In the genomic region with DNA sequence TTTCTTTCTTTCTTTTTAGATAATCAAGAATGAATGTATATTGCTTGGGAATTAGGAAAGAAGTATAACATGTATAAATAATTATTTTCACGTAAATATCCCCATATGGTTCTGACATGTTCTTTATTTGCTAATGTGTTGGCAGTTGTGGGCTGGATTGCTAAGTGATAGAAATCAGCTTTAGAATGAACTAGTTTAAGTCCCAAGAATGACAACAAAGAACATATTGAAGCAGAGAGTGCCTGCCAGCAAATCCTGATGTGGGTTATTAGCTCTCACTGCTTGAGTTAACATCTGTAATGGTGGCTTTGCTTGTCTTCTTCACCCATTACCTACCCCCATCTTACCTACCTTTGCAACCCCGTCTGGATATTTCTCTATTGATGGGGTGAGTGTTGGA, we compare ENCODE assay signal across 28 mouse cellular contexts.
DNase-seq lines count a peak whose midpoint lies in the region; ATAC-seq and TF ChIP-seq lines count a peak whose summit lies in the region.
"Had no signal": no experiment of that assay in that cellular context is flagged by ENCODE, and none has a peak within 500 bp of the region (broad histone marks: within the 10 kb centered on the region; RNA-seq: fewer than 3 reads in every experiment).

No protein-coding gene starts in this region.

- ATAC-seq in lung, embryonic 14.5 days (ENCODE audit: insufficient read depth) = peak; percentile 14; the same call in 1 of the 2 replicates
- ATAC-seq in lung, postnatal 0 days = no peak
- no peak for ATAC-seq in stomach, postnatal 0 days (ENCODE audit: low FRiP score, low TSS enrichment)
- ATAC-seq: activated CD4-positive, CD25-positive, alpha-beta regulatory T cell, adult 4 months; forebrain, embryonic 14.5 days; forebrain, postnatal 0 days; hindbrain, embryonic 16.5 days had no signal

- intact Hi-C loops in left cerebral cortex, postnatal 4 days (cut with DNase I) = no loop called here

- H3K27ac ChIP-seq in lung, embryonic 14.5 days (ENCODE audit: low read depth) = peak overlapping the region; percentile 59; the same call in 1 of the 2 replicates
- peak overlapping the region; percentile 12; the same call in 1 of the 2 replicates for H3K27ac ChIP-seq in lung, postnatal 0 days (ENCODE audit: low read length)
- 0 out of 2 replicates have a peak overlapping the region, but pooled peaks have one; percentile 24 for H3K27ac ChIP-seq in stomach, postnatal 0 days (replicated peaks)
- H3K27ac ChIP-seq: embryonic facial prominence, embryonic 10.5 days; embryonic facial prominence, embryonic 13.5 days; forebrain, embryonic 10.5 days; heart, embryonic 15.5 days; hindbrain, embryonic 10.5 days; hindbrain, embryonic 13.5 days had no signal

- H3K36me3 ChIP-seq in lung, embryonic 14.5 days (ENCODE audit: insufficient read depth) = no peaks in the 10 kb centered on the region
- H3K36me3 ChIP-seq in lung, postnatal 0 days (ENCODE audit: insufficient read depth, low read length) = no peaks in the 10 kb centered on the region
- H3K36me3 ChIP-seq in stomach, postnatal 0 days (ENCODE audit: control insufficient read depth, insufficient read depth, low read length) = no peaks in the 10 kb centered on the region
- H3K36me3 ChIP-seq: embryonic facial prominence, embryonic 10.5 days; embryonic facial prominence, embryonic 13.5 days; forebrain, embryonic 10.5 days; heart, embryonic 12.5 days; heart, embryonic 15.5 days; hindbrain, embryonic 10.5 days; hindbrain, embryonic 13.5 days had no signal

- no peaks in the 10 kb centered on the region for H3K27me3 ChIP-seq in lung, embryonic 14.5 days (ENCODE audit: insufficient read depth, low read length)
- H3K27me3 ChIP-seq in lung, postnatal 0 days (replicated peaks; ENCODE audit: insufficient read depth, low read length) = no peaks in the 10 kb centered on the region
- H3K27me3 ChIP-seq in stomach, postnatal 0 days (ENCODE audit: control insufficient read depth, insufficient read depth, low read length) = no peaks in the 10 kb centered on the region
- H3K27me3 ChIP-seq: embryonic facial prominence, embryonic 13.5 days; heart, embryonic 12.5 days; heart, embryonic 15.5 days; hindbrain, embryonic 13.5 days had no signal

- no peak overlapping the region for H3K4me2 ChIP-seq in lung, embryonic 14.5 days
- H3K4me2 ChIP-seq in lung, postnatal 0 days (replicated peaks; ENCODE audit: low read depth, low read length) = no peak overlapping the region
- H3K4me2 ChIP-seq in stomach, postnatal 0 days (replicated peaks; ENCODE audit: low read depth) = no peak overlapping the region
- H3K4me2 ChIP-seq: embryonic facial prominence, embryonic 13.5 days; heart, embryonic 12.5 days; heart, embryonic 15.5 days; hindbrain, embryonic 13.5 days had no signal

- DNase-seq in lung, embryonic 14.5 days = peak; percentile 68
- no peak for DNase-seq in lung, adult 2 months
- DNase-seq in lung, postnatal 0 days (ENCODE audit: low spot score) = no peak
- no peak for DNase-seq in lung, postnatal 10 days
- DNase-seq in stomach, postnatal 0 days (ENCODE audit: low spot score) = no peak
- no peak for DNase-seq in left cerebral cortex, postnatal 4 days
- DNase-seq: adrenal gland, adult 8-10 months; adrenal gland, postnatal 25 days; cerebellum, adult 11-12 months; cerebellum, adult 8-10 months; cerebellum, postnatal 10 days; cerebellum, postnatal 36 days; embryo, embryonic 11 days; forebrain, postnatal 0 days; gastrocnemius, postnatal 25 days; heart, adult 18-20 months; heart, postnatal 10 days; heart, postnatal 36 days had no signal

- TF ChIP-seq CTCF in lung, embryonic 14.5 days (IDR thresholded peaks at IDR 0.05; ENCODE audit: low read depth) = no peak
- no peak for TF ChIP-seq CTCF in lung, adult 2 months (IDR thresholded peaks at IDR 0.05; ENCODE audit: insufficient read depth, low read length)
- TF ChIP-seq CTCF in lung, postnatal 0 days (IDR thresholded peaks at IDR 0.05) = no peak
- TF ChIP-seq CTCF in stomach, postnatal 0 days (IDR thresholded peaks at IDR 0.05; ENCODE audit: low read depth) = no peak

- no peak overlapping the region for H3K4me3 ChIP-seq in lung, embryonic 14.5 days (ENCODE audit: low read depth, low read length)
- no peak overlapping the region for H3K4me3 ChIP-seq in lung, adult 2 months (replicated peaks; ENCODE audit: extremely low read depth, low read depth, low read length)
- H3K4me3 ChIP-seq in lung, postnatal 0 days (ENCODE audit: low read depth, low read length) = no peak overlapping the region
- no peak overlapping the region for H3K4me3 ChIP-seq in stomach, postnatal 0 days (ENCODE audit: low read depth, low read length)
- H3K4me3 ChIP-seq: embryonic facial prominence, embryonic 10.5 days; embryonic facial prominence, embryonic 13.5 days; forebrain, embryonic 10.5 days; heart, embryonic 12.5 days; heart, embryonic 15.5 days; hindbrain, embryonic 10.5 days; hindbrain, embryonic 13.5 days had no signal

- 30% methylated on average over 2 of the region's 2 CpGs for WGBS in lung, embryonic 14.5 days
- WGBS in lung, adult 2 months = 65% methylated on average over 2 of the region's 2 CpGs
- 49% methylated on average over 2 of the region's 2 CpGs for WGBS in lung, postnatal 0 days
- 51% methylated on average over 2 of the region's 2 CpGs for WGBS in stomach, postnatal 0 days

- no peak for TF ChIP-seq POLR2A in lung, adult 2 months (IDR thresholded peaks at IDR 0.05; ENCODE audit: borderline replicate concordance, extremely low read depth, low read depth, low read length)

- no peak overlapping the region for H3K9ac ChIP-seq in lung, embryonic 14.5 days
- no peak overlapping the region for H3K9ac ChIP-seq in lung, postnatal 0 days (replicated peaks; ENCODE audit: low read depth)
- no peak overlapping the region for H3K9ac ChIP-seq in stomach, postnatal 0 days (ENCODE audit: low read length)
- H3K9ac ChIP-seq: embryonic facial prominence, embryonic 13.5 days; forebrain, postnatal 0 days; heart, embryonic 12.5 days; heart, embryonic 15.5 days; hindbrain, embryonic 13.5 days had no signal

- peaks cover 8% of the 10 kb centered on the region; the same call in 1 of the 2 replicates for H3K4me1 ChIP-seq in lung, embryonic 14.5 days (ENCODE audit: insufficient read depth)
- H3K4me1 ChIP-seq in lung, adult 2 months (ENCODE audit: control insufficient read depth, insufficient read depth, low read length) = no peaks in the 10 kb centered on the region
- H3K4me1 ChIP-seq in lung, postnatal 0 days (ENCODE audit: insufficient read depth, low read depth, low read length) = no peaks in the 10 kb centered on the region
- H3K4me1 ChIP-seq in stomach, postnatal 0 days (replicated peaks; ENCODE audit: control insufficient read depth, insufficient read depth) = no peaks in the 10 kb centered on the region

- no peaks in the 10 kb centered on the region for H3K9me3 ChIP-seq in lung, embryonic 14.5 days (ENCODE audit: low read depth, low read length)
- H3K9me3 ChIP-seq in lung, postnatal 0 days (ENCODE audit: low read length) = no peaks in the 10 kb centered on the region
- H3K9me3 ChIP-seq in stomach, postnatal 0 days (ENCODE audit: control insufficient read depth, low read length) = no peaks in the 10 kb centered on the region
- H3K9me3 ChIP-seq: embryonic facial prominence, embryonic 10.5 days; embryonic facial prominence, embryonic 13.5 days; forebrain, embryonic 10.5 days; heart, embryonic 12.5 days; heart, embryonic 15.5 days; hindbrain, embryonic 10.5 days; hindbrain, embryonic 13.5 days had no signal

- TF ChIP-seq EP300 in lung, postnatal 0 days (IDR thresholded peaks at IDR 0.05) = no peak
- TF ChIP-seq EP300 in stomach, postnatal 0 days (optimal IDR thresholded peaks at IDR 0.05) = no peak
